Mouse (Mus musculus) neural tube, embryonic 10.5 days (tissue): Measurements from ENCODE around the gene Wwox.

Experiments
- DNase-seq: peaks from one replicate; pipeline ENCODE4 v3.0.0-alpha.2; 2017; ENCODE audit warnings: low spot score; ENCODE audit errors: extremely low spot score

Wwox gene

GRCm38 (mm10) chr8:115156142-115156541 lies 716.7 kb downstream of the Wwox start:
- no peak for DNase-seq

- DNase-seq = peak; percentile 62
These were observed 718.7 kb downstream of the Wwox start for GRCm38 (mm10) chr8:115157977-115158720.

- peak; percentile 50 for DNase-seq
These were observed 719.3 kb downstream of the Wwox start for GRCm38 (mm10) chr8:115158721-115159111.

GRCm38 (mm10) chr8:115159208-115159607 lies 719.8 kb downstream of the Wwox start:
- peak; percentile 54 for DNase-seq

- peak; percentile 64 for DNase-seq
These were observed 720.4 kb downstream of the Wwox start for GRCm38 (mm10) chr8:115159711-115160374.

GRCm38 (mm10) chr8:115160407-115160806 lies 721.0 kb downstream of the Wwox start:
- DNase-seq = no peak

- no peak for DNase-seq
These were observed 722.1 kb downstream of the Wwox start for GRCm38 (mm10) chr8:115161520-115161919.

GRCm38 (mm10) chr8:115164872-115165271 lies 725.4 kb downstream of the Wwox start:
- no peak for DNase-seq

- no peak for DNase-seq
These were observed 734.2 kb downstream of the Wwox start for GRCm38 (mm10) chr8:115173634-115174081.

- DNase-seq = no peak
These were observed 746.0 kb downstream of the Wwox start for GRCm38 (mm10) chr8:115185431-115185964.

- no peak for DNase-seq
These were observed 746.8 kb downstream of the Wwox start for GRCm38 (mm10) chr8:115186121-115186811.

GRCm38 (mm10) chr8:115186882-115187281 lies 747.4 kb downstream of the Wwox start:
- DNase-seq = peak; percentile 43

- no peak for DNase-seq
These were observed 749.0 kb downstream of the Wwox start for GRCm38 (mm10) chr8:115188446-115188845.

- no peak for DNase-seq
These were observed 750.4 kb downstream of the Wwox start for GRCm38 (mm10) chr8:115189836-115190235.

- DNase-seq = no peak
These were observed 754.3 kb downstream of the Wwox start for GRCm38 (mm10) chr8:115193767-115194166.

GRCm38 (mm10) chr8:115195334-115195733 lies 755.9 kb downstream of the Wwox start:
- no peak for DNase-seq

- no peak for DNase-seq
These were observed 757.4 kb downstream of the Wwox start for GRCm38 (mm10) chr8:115196859-115197258.

GRCm38 (mm10) chr8:115199204-115199603 lies 759.7 kb downstream of the Wwox start:
- DNase-seq = no peak

- no peak for DNase-seq
These were observed 760.2 kb downstream of the Wwox start for GRCm38 (mm10) chr8:115199616-115200150.

- DNase-seq = no peak
These were observed 762.3 kb downstream of the Wwox start for GRCm38 (mm10) chr8:115201726-115202125.

GRCm38 (mm10) chr8:115207480-115207879 lies 768.0 kb downstream of the Wwox start:
- peak; percentile 25 for DNase-seq
